Comparison of ENCODE assay signal across 25 mouse cellular contexts in the genomic region with DNA sequence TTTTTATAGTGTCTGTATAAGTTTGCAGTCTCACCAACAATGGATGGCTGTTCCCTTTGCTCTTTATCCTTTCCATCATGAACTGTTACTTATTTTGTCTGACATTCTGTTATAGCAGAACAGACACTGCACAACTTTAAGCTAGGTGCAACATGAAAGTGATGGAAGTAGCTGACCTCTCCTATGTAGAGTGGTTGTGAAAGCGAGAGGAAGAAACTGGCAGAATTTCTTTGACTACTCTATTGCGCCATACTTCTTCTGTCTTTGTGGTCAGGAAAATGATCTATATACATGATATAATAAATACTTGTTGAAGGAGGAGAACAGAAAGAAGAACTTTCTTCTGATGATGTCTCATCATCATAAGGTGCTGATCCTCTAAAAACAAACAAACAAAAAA. TPM values are rescaled to one million over a fixed set of nuclear protein-coding genes. Genes with fewer than 3 reads are reported as not detected.
"Had no signal": no experiment of that assay in that cellular context is flagged by ENCODE, and none has a peak within 500 bp of the region (broad histone marks: within the 10 kb centered on the region; RNA-seq: fewer than 3 reads in every experiment).

No protein-coding gene starts in this region.

- H3K4me1 ChIP-seq: neural tube, embryonic 13.5 days; neural tube, embryonic 15.5 days; stomach, embryonic 15.5 days had no signal

- H3K4me3 ChIP-seq: neural tube, embryonic 13.5 days; neural tube, embryonic 15.5 days; stomach, embryonic 15.5 days had no signal

- DNase-seq: retina, postnatal 1 day; right cerebral cortex, adult 18-20 months; right cerebral cortex, postnatal 14 days; right cerebral cortex, postnatal 25 days; right cerebral cortex, postnatal 4 days; spleen, adult 18-20 months; thymus, adult 18-20 months; thymus, adult 2 months; thymus, postnatal 14 days; thymus, postnatal 25 days; thymus, postnatal 36 days; thymus, postnatal 4 days had no signal

- H3K4me2 ChIP-seq: neural tube, embryonic 13.5 days; neural tube, embryonic 15.5 days; stomach, embryonic 15.5 days had no signal

- H3K36me3 ChIP-seq: neural tube, embryonic 13.5 days; neural tube, embryonic 15.5 days; stomach, embryonic 15.5 days had no signal

- H3K27me3 ChIP-seq: neural tube, embryonic 13.5 days; neural tube, embryonic 15.5 days; stomach, embryonic 15.5 days had no signal

- H3K27ac ChIP-seq: neural tube, embryonic 13.5 days; neural tube, embryonic 15.5 days; stomach, embryonic 15.5 days; stomach, postnatal 0 days had no signal

- H3K9ac ChIP-seq: neural tube, embryonic 13.5 days; neural tube, embryonic 15.5 days; stomach, embryonic 15.5 days had no signal

- H3K9me3 ChIP-seq: neural tube, embryonic 13.5 days; neural tube, embryonic 15.5 days; stomach, embryonic 15.5 days had no signal

RNA-seq across cellular contexts. Expression of a gene that starts 40.5 kb away (rescaled TPM):
- total RNA-seq: neutrophil, adult 5-6 weeks had no signal
- polyA plus RNA-seq: neural tube, embryonic 13.5 days; neural tube, embryonic 14.5 days; neural tube, embryonic 15.5 days; small intestine, adult 2 months; spleen, adult 2 months; stomach, embryonic 14.5 days; stomach, embryonic 15.5 days; stomach, embryonic 16.5 days; stomach, postnatal 0 days; testis, adult 2 months; thymus, adult 2 months; thymus, postnatal 0 days; urinary bladder, adult 2 months had no signal
